Mouse (Mus musculus): Measurements from ENCODE around the gene Akt3. TPM values are rescaled to one million over a fixed set of nuclear protein-coding genes. Genes with fewer than 3 reads are reported as not detected.

Gene Akt3
- 10 to 100 TPM; 44.2 to 48.2 TPM for total RNA-seq (2023)

GRCm38 (mm10) chr1:177258034-177258342 lies at the start of gene Akt3:
TSS of gene Akt3 (minus strand) at chr1:177258203.

Other genes starting within 250 kb of the Akt3 start
- gene Zbtb18, start 184.1 kb upstream of the Akt3 start, total RNA-seq (2023): 10 to 100 TPM; 28.5 to 32.3 TPM

All from T-cell, adult 66 days (primary cell).